Mouse (Mus musculus): ENCODE results near the gene Lgals2. TPM values are rescaled to one million over a fixed set of nuclear protein-coding genes. Genes with fewer than 3 reads are reported as not detected.

Lgals2 gene
- polyA plus RNA-seq, 1 experiment = not detected

- peaks cover 49% of the 10 kb centered on the region for H3K4me1 ChIP-seq (ENCODE audit: control insufficient read depth)
- TF ChIP-seq GATA1 (IDR thresholded peaks at IDR 0.05; ENCODE audit: low read length) (no peak), TAL1 (IDR thresholded peaks at IDR 0.05; ENCODE audit: low read length) (no peak)
- H3K27me3 ChIP-seq (ENCODE audit: control insufficient read depth) = no peaks in the 10 kb centered on the region
- no peaks in the 10 kb centered on the region for H3K9me3 ChIP-seq (ENCODE audit: control insufficient read depth, low read length)
- H3K36me3 ChIP-seq (ENCODE audit: control insufficient read depth) = peaks cover 27% of the 10 kb centered on the region
- H3K4me3 ChIP-seq (replicated peaks) = peak within 1 kb of the TSS; percentile 77
Observed at GRCm38 (mm10) chr15:78876991-78877809, 21.9 kb upstream of the Lgals2 start, which contains the start of gene Gga1. TSS of gene Gga1 (plus strand) at chr15:78877190.

GRCm38 (mm10) chr15:78876258-78876696, 20.9 kb upstream of the Lgals2 start:
- H3K27me3 ChIP-seq (ENCODE audit: control insufficient read depth) = no peaks in the 10 kb centered on the region
- H3K4me1 ChIP-seq (ENCODE audit: control insufficient read depth) = peaks cover 49% of the 10 kb centered on the region
- H3K4me3 ChIP-seq (replicated peaks) = peak overlapping the region; percentile 77
- H3K9me3 ChIP-seq (ENCODE audit: control insufficient read depth, low read length) = no peaks in the 10 kb centered on the region
- H3K36me3 ChIP-seq (ENCODE audit: control insufficient read depth) = peaks cover 18% of the 10 kb centered on the region
- TF ChIP-seq TAL1 (IDR thresholded peaks at IDR 0.05; ENCODE audit: low read length) = peak; percentile 48; the same call in 2 of the 3 replicates
- peak; percentile 63 for TF ChIP-seq GATA1 (IDR thresholded peaks at IDR 0.05; ENCODE audit: low read length)

DNA sequence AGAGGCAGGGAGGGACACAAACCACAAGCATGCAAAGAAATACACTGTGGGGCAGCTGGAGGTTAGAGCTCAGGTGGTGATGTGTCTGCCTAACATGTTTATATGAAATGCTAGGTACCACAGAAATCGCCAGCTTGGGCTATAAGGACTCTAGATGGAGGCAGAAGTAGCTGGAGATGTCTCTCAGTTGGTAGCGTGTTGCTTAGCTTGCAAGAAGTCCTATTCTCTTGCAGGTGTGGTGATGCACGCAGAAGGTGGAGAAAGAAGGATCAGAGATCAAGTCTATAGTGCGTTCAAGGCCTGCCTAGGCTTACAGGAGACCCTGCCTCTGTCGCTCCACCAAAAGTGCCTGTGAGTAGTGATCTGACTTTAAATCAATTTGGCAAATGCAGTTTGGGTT, 20.2 kb upstream of the Lgals2 start:
- H3K4me3 ChIP-seq (replicated peaks) = no peak overlapping the region
- TF ChIP-seq GATA1 (IDR thresholded peaks at IDR 0.05; ENCODE audit: low read length) = no peak
- no peak for TF ChIP-seq TAL1 (IDR thresholded peaks at IDR 0.05; ENCODE audit: low read length)
- peaks cover 49% of the 10 kb centered on the region for H3K4me1 ChIP-seq (ENCODE audit: control insufficient read depth)
- H3K27me3 ChIP-seq (ENCODE audit: control insufficient read depth) = no peaks in the 10 kb centered on the region
- H3K9me3 ChIP-seq (ENCODE audit: control insufficient read depth, low read length) = no peaks in the 10 kb centered on the region
- H3K36me3 ChIP-seq (ENCODE audit: control insufficient read depth) = peaks cover 10% of the 10 kb centered on the region

- peaks cover 5% of the 10 kb centered on the region for H3K36me3 ChIP-seq (ENCODE audit: control insufficient read depth)
- TF ChIP-seq TAL1 (IDR thresholded peaks at IDR 0.05; ENCODE audit: low read length) = no peak
- TF ChIP-seq GATA1 (IDR thresholded peaks at IDR 0.05; ENCODE audit: low read length) = no peak
- no peaks in the 10 kb centered on the region for H3K27me3 ChIP-seq (ENCODE audit: control insufficient read depth)
- no peaks in the 10 kb centered on the region for H3K9me3 ChIP-seq (ENCODE audit: control insufficient read depth, low read length)
- H3K4me3 ChIP-seq (replicated peaks) = no peak overlapping the region
- H3K4me1 ChIP-seq (ENCODE audit: control insufficient read depth) = peaks cover 49% of the 10 kb centered on the region
Observed at GRCm38 (mm10) chr15:78874989-78875388, 19.7 kb upstream of the Lgals2 start.

DNA sequence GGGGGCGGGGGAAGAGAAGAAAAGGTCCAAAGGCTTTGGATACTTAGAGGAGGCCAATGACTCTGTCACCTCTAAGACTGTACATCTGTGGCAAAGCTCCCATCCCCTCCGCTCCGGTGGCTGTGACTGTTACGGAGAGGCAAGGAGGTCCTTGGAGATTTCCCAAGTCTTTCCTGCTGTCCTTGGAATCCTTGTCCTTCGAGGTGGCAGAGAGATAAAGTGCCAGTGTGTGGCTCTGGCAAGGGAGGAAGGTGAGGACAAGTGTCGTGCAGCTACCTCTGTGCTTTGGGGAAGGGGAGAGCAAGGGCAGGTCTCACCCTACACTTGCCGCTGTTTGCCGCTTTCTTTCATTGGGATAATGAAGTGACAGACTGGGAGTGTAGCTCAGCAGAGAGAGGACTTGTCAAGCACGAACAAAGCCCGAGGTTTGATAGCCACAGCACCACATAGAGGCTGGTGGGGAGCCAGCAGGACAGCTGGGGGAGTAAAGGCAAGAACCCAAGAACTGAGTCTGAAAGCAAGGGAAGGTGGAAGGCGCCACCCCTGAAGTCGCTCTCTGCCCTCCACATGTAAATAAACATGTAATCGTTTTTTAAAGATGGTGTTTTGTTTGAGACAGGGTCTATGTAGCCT, 18.6 kb upstream of the Lgals2 start:
- no peak overlapping the region for H3K4me3 ChIP-seq (replicated peaks)
- no peaks in the 10 kb centered on the region for H3K9me3 ChIP-seq (ENCODE audit: control insufficient read depth, low read length)
- H3K4me1 ChIP-seq (ENCODE audit: control insufficient read depth) = peaks cover 42% of the 10 kb centered on the region
- H3K27me3 ChIP-seq (ENCODE audit: control insufficient read depth) = no peaks in the 10 kb centered on the region
- H3K36me3 ChIP-seq (ENCODE audit: control insufficient read depth) = no peaks in the 10 kb centered on the region
- TF ChIP-seq GATA1 (IDR thresholded peaks at IDR 0.05; ENCODE audit: low read length) (no peak), TAL1 (IDR thresholded peaks at IDR 0.05; ENCODE audit: low read length) (no peak)

DNA sequence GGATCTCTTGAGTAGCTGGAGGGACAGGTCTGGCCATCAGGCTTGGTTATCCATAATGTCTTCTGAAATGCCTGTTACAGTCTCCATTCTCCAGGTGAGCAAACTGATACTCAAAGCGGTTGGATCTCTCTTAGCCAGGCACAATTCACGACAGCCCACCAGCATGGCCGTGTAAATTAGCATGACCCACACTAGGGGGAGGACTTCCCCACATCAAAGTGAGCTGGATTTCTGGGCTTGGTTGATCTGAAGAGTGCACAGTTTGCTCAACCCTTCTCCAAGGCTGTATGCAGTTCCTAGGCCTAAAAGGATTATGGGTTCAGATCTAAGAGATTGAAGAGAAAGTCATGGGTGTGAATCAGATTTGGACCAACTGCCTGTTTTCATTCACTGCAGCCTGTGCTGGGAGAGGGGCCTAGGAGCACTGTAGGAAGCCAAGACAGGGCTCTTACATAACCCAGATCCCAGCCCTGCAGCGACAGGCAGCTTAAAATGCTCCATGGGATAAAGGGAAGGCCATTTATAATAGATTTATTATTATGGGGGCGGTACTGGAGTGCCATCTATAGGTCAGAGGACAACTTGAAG, 16.8 kb upstream of the Lgals2 start:
- Histone ChIP-seq H3K36me3 (ENCODE audit: control insufficient read depth) (no peaks in the 10 kb centered on the region), H3K4me1 (ENCODE audit: control insufficient read depth) (peaks cover 30% of the 10 kb centered on the region), H3K27me3 (ENCODE audit: control insufficient read depth) (no peaks in the 10 kb centered on the region), H3K4me3 (replicated peaks) (no peak overlapping the region), H3K9me3 (ENCODE audit: control insufficient read depth, low read length) (no peaks in the 10 kb centered on the region)
- TF ChIP-seq TAL1 (IDR thresholded peaks at IDR 0.05; ENCODE audit: low read length) (no peak), GATA1 (IDR thresholded peaks at IDR 0.05; ENCODE audit: low read length) (no peak)

DNA sequence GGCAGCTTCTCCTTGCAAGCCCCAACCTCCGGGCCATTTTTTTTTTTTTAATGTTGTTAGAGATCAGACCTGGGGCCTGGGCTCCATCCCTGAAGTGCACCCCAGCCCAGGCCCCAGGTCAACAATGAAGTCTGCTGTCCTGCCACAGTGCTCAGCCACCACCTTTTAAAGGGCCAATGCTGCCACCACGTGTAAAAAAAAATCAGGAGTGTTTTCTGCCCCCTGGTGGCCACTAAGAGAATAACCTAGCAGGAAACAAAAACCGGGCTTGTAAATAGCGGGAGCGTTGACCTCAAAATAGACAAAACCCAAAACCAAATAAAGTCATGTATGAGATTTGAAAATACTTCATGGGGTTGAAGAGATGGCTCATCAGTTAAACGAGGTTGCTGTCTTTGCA, 14.4 kb upstream of the Lgals2 start:
- peaks cover 9% of the 10 kb centered on the region for H3K4me1 ChIP-seq (ENCODE audit: control insufficient read depth)
- no peak overlapping the region for H3K4me3 ChIP-seq (replicated peaks)
- no peaks in the 10 kb centered on the region for H3K36me3 ChIP-seq (ENCODE audit: control insufficient read depth)
- peaks cover 11% of the 10 kb centered on the region for H3K27me3 ChIP-seq (ENCODE audit: control insufficient read depth)
- TF ChIP-seq GATA1 (IDR thresholded peaks at IDR 0.05; ENCODE audit: low read length) (no peak), TAL1 (IDR thresholded peaks at IDR 0.05; ENCODE audit: low read length) (no peak)
- H3K9me3 ChIP-seq (ENCODE audit: control insufficient read depth, low read length) = no peaks in the 10 kb centered on the region

DNA sequence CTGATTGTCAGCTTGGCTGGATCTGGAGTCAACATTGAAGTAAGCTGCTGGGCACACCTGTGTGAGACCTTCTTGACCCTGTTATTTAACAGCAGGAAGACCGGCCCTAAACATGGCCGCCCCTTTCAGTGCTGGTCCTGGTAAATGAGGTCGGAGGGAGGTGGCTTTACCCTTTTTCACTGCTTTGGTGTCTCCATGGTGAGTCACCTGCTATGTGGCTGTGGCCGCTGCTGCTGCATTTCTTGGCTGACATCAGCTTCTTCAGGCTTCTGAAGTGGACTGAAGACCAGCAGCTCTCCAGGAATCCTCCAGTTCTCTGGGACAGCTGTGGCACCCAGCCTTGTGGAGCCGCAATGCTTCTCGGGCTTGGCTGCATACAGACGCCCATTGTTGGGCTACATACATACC, 13.5 kb upstream of the Lgals2 start:
- TF ChIP-seq TAL1 (IDR thresholded peaks at IDR 0.05; ENCODE audit: low read length) (no peak), GATA1 (IDR thresholded peaks at IDR 0.05; ENCODE audit: low read length) (no peak)

GRCm38 (mm10) chr15:78868398-78868797, 13.1 kb upstream of the Lgals2 start:
- Histone ChIP-seq H3K9me3 (ENCODE audit: control insufficient read depth, low read length) (no peaks in the 10 kb centered on the region), H3K27me3 (ENCODE audit: control insufficient read depth) (peaks cover 18% of the 10 kb centered on the region), H3K4me1 (ENCODE audit: control insufficient read depth) (peaks cover 14% of the 10 kb centered on the region), H3K4me3 (replicated peaks) (no peak overlapping the region), H3K36me3 (ENCODE audit: control insufficient read depth) (no peaks in the 10 kb centered on the region)
- no peak for TF ChIP-seq TAL1 (IDR thresholded peaks at IDR 0.05; ENCODE audit: low read length)
- no peak for TF ChIP-seq GATA1 (IDR thresholded peaks at IDR 0.05; ENCODE audit: low read length)

More for the DNA sequence above, 13.5 kb upstream of the Lgals2 start:
- Histone ChIP-seq H3K4me1 (ENCODE audit: control insufficient read depth) (peaks cover 11% of the 10 kb centered on the region), H3K36me3 (ENCODE audit: control insufficient read depth) (no peaks in the 10 kb centered on the region), H3K9me3 (ENCODE audit: control insufficient read depth, low read length) (no peaks in the 10 kb centered on the region), H3K27me3 (ENCODE audit: control insufficient read depth) (peaks cover 15% of the 10 kb centered on the region), H3K4me3 (replicated peaks) (no peak overlapping the region)

Measured in erythroblast, embryonic 14.5 days (primary cell).